Mouse (Mus musculus): ENCODE results near the gene Vmn1r67.

DNA sequence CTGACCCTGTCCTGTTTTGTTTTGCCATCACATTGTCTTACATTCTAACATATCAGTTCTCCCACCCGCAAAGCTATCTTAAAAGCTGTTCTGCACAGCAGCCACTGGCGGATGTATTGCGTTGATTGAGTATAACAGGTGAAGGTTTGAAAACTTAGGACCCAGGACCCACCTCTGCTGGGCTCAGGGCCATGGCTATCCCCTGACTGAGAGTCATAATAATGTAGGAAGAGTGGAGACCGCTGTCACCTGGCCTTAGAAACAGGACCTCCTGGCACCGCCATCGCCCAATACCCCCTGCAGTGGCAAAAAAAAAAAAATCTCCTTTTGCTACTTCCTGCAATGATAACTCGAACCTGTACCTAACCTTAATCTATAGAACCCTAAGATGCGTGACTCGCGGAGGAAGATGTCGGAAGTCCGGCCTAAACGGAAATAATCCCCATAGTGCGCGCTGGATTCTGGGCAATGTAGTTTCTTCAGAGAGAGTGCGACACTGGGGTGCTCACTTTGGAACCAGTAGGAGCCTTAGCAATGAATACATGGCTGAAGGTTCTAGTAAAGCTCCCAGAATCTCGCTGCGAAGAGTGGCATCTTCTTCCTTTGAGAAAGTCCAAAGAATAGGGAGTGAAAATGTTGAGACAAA, 37.6 kb downstream of the Vmn1r67 start:
- TF ChIP-seq POLR2A (IDR thresholded peaks at IDR 0.05; ENCODE audit: low read depth, low read length) (no peak), CTCF (conservative IDR thresholded peaks at IDR 0.05; ENCODE audit: insufficient read depth, insufficient read length, low read depth, low read length) (no peak)

Measured in kidney, adult 2 months (tissue).